Mouse (Mus musculus) hindbrain, embryonic 11.5 days (tissue): ENCODE data around the gene Calcrl. TPM values are rescaled to one million over a fixed set of nuclear protein-coding genes. Genes with fewer than 3 reads are reported as not detected.

Experiments
- ATAC-seq: fragments of 200-750 bp; cut with Nextera tagmentation; 2 replicates; pipeline ENCODE4 v1.8.0; 2017; ENCODE audit warnings: mild to moderate bottlenecking, moderate TSS enrichment, moderate library complexity; ENCODE audit not compliant: low FRiP score
- DNase-seq: peaks from one replicate; pipeline ENCODE4 v3.0.0-alpha.2; 2015; ENCODE audit warnings: low spot score
- H3K27ac ChIP-seq: fragments of 300-500 bp; sonication (generic); 2 replicates; pipeline ENCODE4 v1.5.1; 2014; ENCODE audit warnings: mild to moderate bottlenecking, low read depth, low read length
- H3K27me3 ChIP-seq: fragments of 300-500 bp; sonication (generic); 2 replicates; pipeline ENCODE4 v1.6.1; 2014; ENCODE audit warnings: mild to moderate bottlenecking, low read length, moderate library complexity, mixed read lengths; ENCODE audit not compliant: control insufficient read depth, insufficient read depth
- H3K36me3 ChIP-seq: fragments of 300-500 bp; sonication (generic); 2 replicates; pipeline ENCODE4 v1.6.1; 2014; ENCODE audit warnings: mild to moderate bottlenecking, low read length, moderate library complexity, mixed read lengths; ENCODE audit not compliant: control insufficient read depth, insufficient read depth
- H3K4me1 ChIP-seq: fragments of 300-500 bp; sonication (generic); replicated peaks from 2 replicates; pipeline ENCODE4 v1.6.1; 2014; ENCODE audit warnings: low read length, mixed read lengths; ENCODE audit not compliant: control insufficient read depth, insufficient read depth
- H3K4me2 ChIP-seq: fragments of 300-500 bp; sonication (generic); replicated peaks from 2 replicates; pipeline ENCODE4 v1.6.1; 2014; ENCODE audit warnings: mild to moderate bottlenecking, low read depth, low read length
- H3K4me3 ChIP-seq: fragments of 300-500 bp; sonication (generic); 2 replicates; pipeline ENCODE4 v1.5.1; 2014; ENCODE audit warnings: low read depth, low read length
- H3K9ac ChIP-seq: fragments of 300-500 bp; sonication (generic); 2 replicates; pipeline ENCODE4 v1.6.1; 2014; ENCODE audit warnings: low read depth, low read length
- H3K9me3 ChIP-seq: fragments of 300-500 bp; sonication (generic); 2 replicates; pipeline ENCODE4 v1.6.1; 2016; ENCODE audit warnings: low read length; ENCODE audit not compliant: control insufficient read depth
- WGBS: fragments of 180-500 bp; shearing (Covaris S2); extraction: QIAGEN DNeasy Blood & Tissue Kit; methylation state at CpG from one replicate; pipeline ENCODE4 v1.1.7; 2014; 5-methylcytosine and 5-hydroxymethylcytosine counted together
- polyA plus RNA-seq: library from polyadenylated mRNA; unstranded; fragments of >200 nt; fragmentation: Nextera tagmentation; extraction: Ambion mirVana; gene quantifications from 2 replicates; pipeline ENCODE4 v1.2.1, GENCODE M21; 2014

Gene Calcrl
- polyA plus RNA-seq, 1 experiment from 2014 or later: 17.7 TPM

DNA sequence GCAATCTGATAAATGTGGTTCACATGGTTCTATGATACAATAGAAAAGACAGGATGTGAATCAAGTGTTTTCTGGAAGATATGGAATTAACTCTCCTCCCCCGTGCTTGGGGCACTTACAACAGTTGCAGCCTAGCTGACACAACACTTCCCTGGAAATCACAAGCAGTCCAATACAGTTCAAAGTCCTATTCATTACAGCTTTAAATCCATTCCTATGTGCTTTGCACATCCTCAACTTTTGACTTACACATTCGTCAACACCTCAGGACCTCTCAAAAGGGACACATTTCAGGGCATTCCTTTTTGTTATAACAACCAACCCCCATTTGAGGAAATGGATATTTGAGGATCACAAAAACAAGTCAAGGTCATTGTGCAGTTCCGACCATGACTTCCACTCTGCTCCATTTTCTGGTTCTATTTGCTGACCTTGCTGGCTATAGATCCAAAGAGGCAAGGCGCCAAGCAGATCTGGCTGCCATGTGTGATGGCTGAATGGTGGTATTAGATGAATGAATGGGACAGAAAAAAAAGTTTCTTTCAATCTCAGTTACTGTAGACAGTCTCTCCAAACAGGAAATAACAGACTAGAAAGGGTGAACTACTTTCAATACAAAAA is 108.9 kb downstream of the Calcrl start:
- Histone ChIP-seq H3K4me1 (no peaks in the 10 kb centered on the region), H3K9me3 (no peaks in the 10 kb centered on the region), H3K4me3 (no peak overlapping the region), H3K36me3 (no peaks in the 10 kb centered on the region), H3K9ac (no peak overlapping the region), H3K4me2 (no peak overlapping the region), H3K27ac (no peak overlapping the region), H3K27me3 (no peaks in the 10 kb centered on the region)
- DNase-seq: no peak
- 76% methylated on average over 4 of the region's 4 CpGs for WGBS
- ATAC-seq: no peak

GRCm38 (mm10) chr2:84296517-84296916 is 128.7 kb downstream of the Calcrl start:
- Histone ChIP-seq H3K36me3 (no peaks in the 10 kb centered on the region), H3K4me2 (no peak overlapping the region), H3K9ac (no peak overlapping the region), H3K4me3 (no peak overlapping the region), H3K27me3 (no peaks in the 10 kb centered on the region), H3K27ac (no peak overlapping the region), H3K9me3 (no peaks in the 10 kb centered on the region), H3K4me1 (no peaks in the 10 kb centered on the region)
- 51% methylated on average over 5 of the region's 5 CpGs for WGBS
- ATAC-seq: no peak
- DNase-seq: no peak

- H3K27ac ChIP-seq: no peak overlapping the region
- H3K4me3 ChIP-seq: no peak overlapping the region
- WGBS: 92% methylated on average over 2 of the region's 2 CpGs
- ATAC-seq: no peak
- no peaks in the 10 kb centered on the region for H3K4me1 ChIP-seq
- no peak overlapping the region for H3K4me2 ChIP-seq
- H3K36me3 ChIP-seq: no peaks in the 10 kb centered on the region
- H3K9ac ChIP-seq: no peak overlapping the region
- no peaks in the 10 kb centered on the region for H3K27me3 ChIP-seq
- DNase-seq: no peak
- no peaks in the 10 kb centered on the region for H3K9me3 ChIP-seq
Measured at GRCm38 (mm10) chr2:84295068-84295467, 130.1 kb downstream of the Calcrl start.

- ATAC-seq: no peak
- Histone ChIP-seq H3K27me3 (no peaks in the 10 kb centered on the region), H3K9me3 (no peaks in the 10 kb centered on the region), H3K27ac (no peak overlapping the region), H3K4me3 (no peak overlapping the region), H3K4me1 (no peaks in the 10 kb centered on the region), H3K9ac (no peak overlapping the region), H3K4me2 (no peak overlapping the region), H3K36me3 (no peaks in the 10 kb centered on the region)
- WGBS: 61% methylated on average over 2 of the region's 2 CpGs
- DNase-seq: no peak
Measured at GRCm38 (mm10) chr2:84294611-84295010, 130.6 kb downstream of the Calcrl start.

DNA sequence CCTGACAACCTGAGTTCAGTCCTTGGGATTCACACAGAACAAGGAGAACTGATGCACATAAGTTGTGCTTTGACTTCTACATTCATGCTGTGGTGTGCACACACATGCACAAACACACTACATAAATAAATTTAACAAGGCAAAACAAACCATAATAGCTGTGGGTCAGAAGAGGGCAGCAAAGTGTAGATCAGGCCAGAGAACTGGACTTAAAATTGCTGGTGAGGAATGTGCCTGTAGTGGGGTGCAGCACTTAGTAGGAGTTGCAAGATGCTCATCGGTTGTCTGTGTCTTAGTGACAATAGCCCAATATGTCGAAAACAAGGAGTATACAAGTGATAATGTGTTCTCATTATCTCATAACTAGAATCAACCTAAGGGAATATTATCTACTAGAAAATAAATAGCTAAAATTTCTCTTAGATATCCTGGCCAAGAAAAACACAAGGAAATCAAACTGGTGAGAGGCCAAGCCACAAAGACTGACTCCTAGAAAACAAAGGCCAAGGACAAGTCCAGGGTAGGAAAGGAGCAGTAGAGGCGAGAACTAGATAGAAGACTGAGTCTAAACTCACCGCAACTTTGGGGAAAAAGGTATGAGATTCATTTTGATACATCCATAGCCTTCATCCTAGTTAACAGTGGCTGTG is 132.7 kb downstream of the Calcrl start:
- Histone ChIP-seq H3K36me3 (no peaks in the 10 kb centered on the region), H3K4me1 (no peaks in the 10 kb centered on the region), H3K9me3 (no peaks in the 10 kb centered on the region), H3K27me3 (no peaks in the 10 kb centered on the region), H3K27ac (no peak overlapping the region), H3K4me3 (no peak overlapping the region), H3K9ac (no peak overlapping the region), H3K4me2 (no peak overlapping the region)
- WGBS: 90% methylated on average over 4 of the region's 4 CpGs
- DNase-seq (no peak), ATAC-seq (no peak)

DNA sequence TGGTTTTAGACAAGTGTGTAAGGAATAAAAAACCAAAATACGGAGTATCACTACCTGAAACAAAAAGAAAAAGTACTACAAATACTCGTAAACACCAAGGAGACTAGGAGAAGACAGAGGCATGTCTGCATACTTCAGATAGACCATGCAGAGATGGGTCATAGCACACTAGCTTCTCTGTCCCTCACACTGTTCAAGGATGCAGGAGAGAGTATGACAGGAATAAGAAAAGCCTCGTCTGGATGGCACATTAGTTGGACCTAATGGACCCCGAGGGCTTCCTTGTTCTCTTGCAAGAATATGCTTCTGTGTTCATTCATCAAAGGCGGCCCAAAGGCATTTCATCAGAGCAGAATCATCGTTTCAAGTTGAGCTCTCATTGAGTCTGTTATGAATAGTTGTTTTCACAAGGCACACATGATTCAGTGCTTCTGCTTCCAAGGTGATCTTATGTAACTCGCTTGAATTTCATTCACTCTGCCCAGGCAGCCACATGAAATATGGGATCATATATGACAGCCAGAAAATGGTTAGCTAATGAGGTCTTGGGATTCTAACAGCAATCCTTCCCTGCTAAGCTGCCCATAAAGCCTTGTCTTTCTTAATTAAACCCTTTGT is 136.2 kb downstream of the Calcrl start:
- DNase-seq (no peak), ATAC-seq (peak; percentile 33; the same call in 1 of the 2 replicates)
- Histone ChIP-seq H3K4me3 (no peak overlapping the region), H3K4me2 (no peak overlapping the region), H3K9me3 (no peaks in the 10 kb centered on the region), H3K4me1 (no peaks in the 10 kb centered on the region), H3K36me3 (no peaks in the 10 kb centered on the region), H3K27ac (no peak overlapping the region), H3K9ac (no peak overlapping the region), H3K27me3 (no peaks in the 10 kb centered on the region)
- 67% methylated on average over 7 of the region's 7 CpGs for WGBS

Other genes with a start within 250 kb of the Calcrl start
- gene Tfpi, start 51.4 kb upstream of the Calcrl start, polyA plus RNA-seq: 21.8 TPM in 2 replicates
- gene Ctnnd1, start 225.4 kb upstream of the Calcrl start, polyA plus RNA-seq: 37.3 and 44.7 TPM in 2 replicates
- 0.20 and 0.27 TPM in 2 replicates for gene Btbd18, start 233.7 kb upstream of the Calcrl start, polyA plus RNA-seq
- 396 and 408 TPM in 2 replicates for gene Selenoh, start 245.4 kb upstream of the Calcrl start, polyA plus RNA-seq